Mouse (Mus musculus) gastrocnemius, adult 18-20 months (tissue): ENCODE data around the gene Heatr1. TPM values are rescaled to one million over a fixed set of nuclear protein-coding genes. Genes with fewer than 3 reads are reported as not detected.
"Not testable (repeated sequence)": the region's sequence is repeated elsewhere in the genome, so short reads cannot be mapped to it uniquely, and the experiment has no call there.

Source experiments
- DNase-seq: peaks from one replicate; pipeline ENCODE4 v3.0.0; 2021; ENCODE audit warnings: low spot score
- total RNA-seq, 2 experiments: library from RNA; stranded (reverse); gene quantifications; 2 replicates each; pipeline ENCODE4 v1.2.3; 2021

Gene Heatr1
- total RNA-seq, 2 experiments from 2014 or later: 13.8 to 18.1 TPM

GRCm38 (mm10) chr13:12453150-12453549 is 58.3 kb downstream of the Heatr1 start:
- no peak for DNase-seq

- no peak for DNase-seq
Observed at GRCm38 (mm10) chr13:12454686-12455390, 60.0 kb downstream of the Heatr1 start.

- no peak for DNase-seq
Observed at GRCm38 (mm10) chr13:12456711-12457110, 61.9 kb downstream of the Heatr1 start.

GRCm38 (mm10) chr13:12460443-12460842 is 65.6 kb downstream of the Heatr1 start:
- peak; percentile 37 for DNase-seq

GRCm38 (mm10) chr13:12460881-12461729 is 66.3 kb downstream of the Heatr1 start:
- DNase-seq: peak; percentile 95

- DNase-seq: no peak
Observed at GRCm38 (mm10) chr13:12461730-12462119, 66.9 kb downstream of the Heatr1 start.

GRCm38 (mm10) chr13:12462623-12463022 is 67.8 kb downstream of the Heatr1 start:
- DNase-seq: no peak

GRCm38 (mm10) chr13:12464159-12464558 is 69.3 kb downstream of the Heatr1 start:
- not testable (repeated sequence) for DNase-seq

GRCm38 (mm10) chr13:12464844-12465243 is 70.0 kb downstream of the Heatr1 start, which contains the start of gene Lgals8:
Gene Lgals8 (minus strand): TSS chr13:12464944.
- no peak for DNase-seq

- DNase-seq: no peak
Observed at GRCm38 (mm10) chr13:12468488-12468887, 73.7 kb downstream of the Heatr1 start.

- peak; percentile 72 for DNase-seq
Observed at GRCm38 (mm10) chr13:12473724-12474378, 79.0 kb downstream of the Heatr1 start.

GRCm38 (mm10) chr13:12475239-12475638 is 80.4 kb downstream of the Heatr1 start:
- no peak for DNase-seq

GRCm38 (mm10) chr13:12476886-12477285 is 82.1 kb downstream of the Heatr1 start:
- no peak for DNase-seq

- DNase-seq: no peak
Observed at GRCm38 (mm10) chr13:12478301-12478700, 83.5 kb downstream of the Heatr1 start.

GRCm38 (mm10) chr13:12479802-12480201 is 85.0 kb downstream of the Heatr1 start:
- DNase-seq: no peak

- DNase-seq: no peak
Observed at GRCm38 (mm10) chr13:12485197-12485596, 90.4 kb downstream of the Heatr1 start.

GRCm38 (mm10) chr13:12485640-12486039 is 90.8 kb downstream of the Heatr1 start:
- DNase-seq: no peak

Other genes with a start within 250 kb of the Heatr1 start
- gene Mtr, start 136.9 kb upstream of the Heatr1 start, total RNA-seq: 10 to 100 TPM; 13.1 to 15.7 TPM
- 1,000 to 10,000 TPM; 1,284 to 1,493 TPM for gene Actn2, start 54.3 kb upstream of the Heatr1 start, total RNA-seq
- gene Lgals8, start 69.9 kb downstream of the Heatr1 start, total RNA-seq: 10 to 100 TPM; 26.0 to 27.1 TPM
- not detected for gene Edaradd, start 125.4 kb downstream of the Heatr1 start, total RNA-seq
- 1 to 10 TPM; 1.1 to 1.2 TPM for gene Ero1lb, start 170.8 kb downstream of the Heatr1 start, total RNA-seq